Mouse (Mus musculus) testis, adult 2 months (tissue): Measurements from ENCODE around the gene Fgd2. TPM values are rescaled to one million over a fixed set of nuclear protein-coding genes. Genes with fewer than 3 reads are reported as not detected.

Experiments used
- H3K27ac ChIP-seq: fragments of 200-500 bp; 2 replicates; pipeline ENCODE4 v1.5.1; 2012; ENCODE audit warnings: low read depth, low read length; ENCODE audit not compliant: control insufficient read depth, insufficient read depth
- H3K27me3 ChIP-seq: fragments of 200-500 bp; 2 replicates; pipeline ENCODE4 v1.6.1; 2012; ENCODE audit warnings: mild to moderate bottlenecking, low read length, moderate library complexity; ENCODE audit not compliant: control insufficient read depth, insufficient read depth
- H3K36me3 ChIP-seq: fragments of 200-500 bp; 2 replicates; pipeline ENCODE4 v1.6.1; 2012; ENCODE audit warnings: mild to moderate bottlenecking, low read length; ENCODE audit not compliant: control insufficient read depth, insufficient read depth
- H3K4me1 ChIP-seq: fragments of 200-500 bp; 2 replicates; pipeline ENCODE4 v1.6.1; 2012; ENCODE audit warnings: low read length; ENCODE audit not compliant: control insufficient read depth, insufficient read depth
- H3K4me3 ChIP-seq: fragments of 200-500 bp; 2 replicates; pipeline ENCODE4 v1.5.1; 2012; ENCODE audit warnings: low read depth, mild to moderate bottlenecking, low read length, moderate library complexity, mixed read lengths; ENCODE audit not compliant: control insufficient read depth
- CTCF ChIP-seq: fragments of 200-500 bp; IDR thresholded peaks from 2 replicates; pipeline ENCODE4 v1.5.1; 2012; ENCODE audit warnings: low read depth, mild to moderate bottlenecking, inconsistent platforms, low read length, moderate library complexity; ENCODE audit not compliant: control insufficient read depth, insufficient read depth, insufficient replicate concordance
- POLR2A ChIP-seq: fragments of 200-500 bp; IDR thresholded peaks from 2 replicates; pipeline ENCODE4 v1.6.1; 2012; ENCODE audit warnings: low read depth, mild to moderate bottlenecking, inconsistent platforms, low read length, moderate library complexity; ENCODE audit not compliant: control insufficient read depth
- polyA plus RNA-seq: library from polyadenylated mRNA; depleted of rRNA; stranded (reverse); fragments of >200 nt; gene quantifications from 2 replicates; pipeline ENCODE4 v1.2.3, GENCODE M21; 2012

Gene Fgd2
- polyA plus RNA-seq, 1 experiment = 33.4 TPM

DNA sequence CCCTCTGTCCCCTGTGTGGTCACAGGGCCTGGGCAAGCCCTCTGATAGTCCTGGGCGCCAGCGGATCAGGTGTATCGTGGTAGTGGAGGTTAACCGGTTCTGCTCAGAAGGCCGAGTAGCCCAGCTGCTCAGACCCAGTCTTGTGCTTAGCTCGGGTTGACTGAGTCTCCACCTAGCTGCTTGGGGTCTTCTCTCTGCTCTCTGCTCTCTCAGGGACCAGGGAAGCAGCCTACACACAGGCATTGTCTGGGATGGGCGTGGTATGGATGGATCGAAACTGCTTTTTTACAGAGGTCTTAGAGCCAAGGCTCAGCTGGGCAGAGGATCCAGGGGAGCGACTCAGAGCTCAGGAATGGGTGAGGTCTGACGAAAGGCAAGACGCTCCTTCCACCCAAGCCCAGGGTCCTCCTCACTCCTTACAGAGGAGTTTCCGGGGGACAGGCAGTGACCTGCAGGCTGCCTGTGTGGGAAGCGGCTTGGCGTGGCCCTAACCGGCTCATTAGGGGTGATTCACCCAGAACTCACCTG lies 41.1 kb downstream of the Fgd2 start:
- no peaks in the 10 kb centered on the region for H3K27me3 ChIP-seq
- no peaks in the 10 kb centered on the region for H3K36me3 ChIP-seq
- H3K4me1 ChIP-seq = peaks cover 10% of the 10 kb centered on the region
- no peak overlapping the region for H3K27ac ChIP-seq
- no peak for TF ChIP-seq CTCF
- no peak for TF ChIP-seq POLR2A
- no peak overlapping the region for H3K4me3 ChIP-seq

DNA sequence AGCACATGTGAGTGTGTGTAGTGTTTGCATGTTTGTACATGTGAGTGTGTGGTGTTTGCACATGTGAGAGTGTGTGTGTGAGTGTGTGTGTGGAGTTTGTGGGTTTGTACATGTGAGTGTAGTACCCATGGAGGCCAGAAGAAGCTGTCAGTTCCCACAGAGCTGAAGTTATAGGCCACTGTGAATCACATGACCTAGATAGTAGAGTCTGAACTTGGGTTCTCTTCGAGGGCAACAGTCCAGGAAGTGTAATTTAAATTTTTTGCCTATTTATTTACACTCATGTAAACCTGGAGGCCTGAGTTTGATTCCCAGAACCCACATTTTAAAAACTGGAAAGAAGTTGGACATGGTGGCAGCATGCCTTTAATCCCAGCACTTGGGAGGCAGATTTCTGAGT lies 42.5 kb downstream of the Fgd2 start:
- Histone ChIP-seq H3K4me3 (no peak overlapping the region), H3K36me3 (no peaks in the 10 kb centered on the region), H3K4me1 (peaks cover 3% of the 10 kb centered on the region), H3K27ac (no peak overlapping the region), H3K27me3 (no peaks in the 10 kb centered on the region)
- TF ChIP-seq CTCF (no peak), POLR2A (no peak)

DNA sequence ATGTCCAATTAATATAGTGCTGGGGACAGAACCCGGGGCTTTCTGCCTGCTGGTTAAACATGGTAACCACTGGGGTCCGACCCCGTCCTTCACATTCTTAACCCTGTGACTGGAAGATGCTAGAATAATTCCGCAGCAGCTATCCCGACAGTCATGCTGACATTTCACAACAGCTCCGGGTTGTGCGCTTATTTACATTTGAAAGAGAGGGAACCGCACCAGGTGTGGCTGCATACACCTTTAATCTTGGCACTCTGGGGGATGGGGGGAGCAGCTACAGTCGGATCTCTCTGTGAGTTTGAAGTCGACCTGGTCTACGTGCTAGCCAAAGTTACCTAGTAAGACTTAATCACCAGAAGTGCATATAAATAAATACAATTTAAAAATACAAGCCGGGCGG lies 44.8 kb downstream of the Fgd2 start:
- TF ChIP-seq POLR2A (no peak), CTCF (no peak)
- Histone ChIP-seq H3K27ac (no peak overlapping the region), H3K27me3 (no peaks in the 10 kb centered on the region), H3K4me3 (no peak overlapping the region), H3K36me3 (no peaks in the 10 kb centered on the region), H3K4me1 (no peaks in the 10 kb centered on the region)

- Histone ChIP-seq H3K27me3 (no peaks in the 10 kb centered on the region), H3K27ac (no peak overlapping the region), H3K36me3 (no peaks in the 10 kb centered on the region), H3K4me3 (no peak overlapping the region), H3K4me1 (no peaks in the 10 kb centered on the region)
- TF ChIP-seq POLR2A (no peak), CTCF (no peak)
Measured at GRCm38 (mm10) chr17:29406077-29406476, 45.4 kb downstream of the Fgd2 start.

GRCm38 (mm10) chr17:29407405-29407804 lies 46.7 kb downstream of the Fgd2 start:
- no peak for TF ChIP-seq CTCF
- TF ChIP-seq POLR2A = no peak
- Histone ChIP-seq H3K27ac (no peak overlapping the region), H3K27me3 (no peaks in the 10 kb centered on the region), H3K4me1 (no peaks in the 10 kb centered on the region), H3K4me3 (no peak overlapping the region), H3K36me3 (no peaks in the 10 kb centered on the region)

GRCm38 (mm10) chr17:29408364-29408763 lies 47.6 kb downstream of the Fgd2 start:
- Histone ChIP-seq H3K36me3 (no peaks in the 10 kb centered on the region), H3K4me1 (no peaks in the 10 kb centered on the region)
- TF ChIP-seq CTCF (no peak), POLR2A (no peak)

GRCm38 (mm10) chr17:29409800-29410343 lies 49.2 kb downstream of the Fgd2 start:
- TF ChIP-seq POLR2A (no peak), CTCF (no peak)
- no peak overlapping the region for H3K27ac ChIP-seq

More at GRCm38 (mm10) chr17:29408364-29408763, 47.6 kb downstream of the Fgd2 start:
- no peaks in the 10 kb centered on the region for H3K27me3 ChIP-seq
- no peak overlapping the region for H3K4me3 ChIP-seq
- H3K27ac ChIP-seq = peak overlapping the region; percentile 65; the same call in 1 of the 2 replicates

DNA sequence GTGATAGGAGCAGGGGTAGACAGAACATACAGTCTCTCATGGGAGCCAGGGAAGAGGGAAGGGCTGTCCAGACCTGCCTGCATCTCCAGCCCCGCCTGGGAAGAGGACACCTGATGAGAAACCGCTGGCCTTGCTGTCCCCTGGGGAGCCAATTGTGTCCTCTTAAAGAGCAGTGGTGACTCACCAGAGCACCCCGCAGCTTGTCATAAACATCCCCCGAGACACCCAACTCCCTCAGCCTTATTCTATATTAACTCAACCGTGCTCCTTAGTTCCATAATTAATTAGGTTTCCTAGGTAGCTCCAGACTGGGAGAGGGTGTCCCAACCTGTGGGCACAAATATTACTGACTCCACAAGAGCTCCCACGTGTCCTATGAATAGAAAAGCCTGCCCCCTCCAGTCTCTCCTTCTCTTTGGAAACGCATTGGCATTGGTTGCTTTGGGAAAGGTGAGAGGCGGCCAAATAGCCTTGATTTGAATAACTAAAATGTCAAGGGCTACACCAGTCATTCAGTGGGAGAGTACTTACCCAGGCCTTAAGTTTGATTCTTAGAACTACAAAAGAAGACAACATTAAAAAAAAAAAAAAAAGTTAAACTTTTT lies 51.2 kb downstream of the Fgd2 start:
- Histone ChIP-seq H3K4me1 (peaks cover 4% of the 10 kb centered on the region), H3K27ac (no peak overlapping the region), H3K36me3 (no peaks in the 10 kb centered on the region), H3K27me3 (no peaks in the 10 kb centered on the region), H3K4me3 (no peak overlapping the region)
- no peak for TF ChIP-seq POLR2A

More at GRCm38 (mm10) chr17:29409800-29410343, 49.2 kb downstream of the Fgd2 start:
- no peaks in the 10 kb centered on the region for H3K27me3 ChIP-seq
- H3K4me3 ChIP-seq = no peak overlapping the region
- H3K4me1 ChIP-seq = no peaks in the 10 kb centered on the region
- no peaks in the 10 kb centered on the region for H3K36me3 ChIP-seq
